8 mouse cellular contexts compared by ENCODE assay signal in the genomic region with DNA sequence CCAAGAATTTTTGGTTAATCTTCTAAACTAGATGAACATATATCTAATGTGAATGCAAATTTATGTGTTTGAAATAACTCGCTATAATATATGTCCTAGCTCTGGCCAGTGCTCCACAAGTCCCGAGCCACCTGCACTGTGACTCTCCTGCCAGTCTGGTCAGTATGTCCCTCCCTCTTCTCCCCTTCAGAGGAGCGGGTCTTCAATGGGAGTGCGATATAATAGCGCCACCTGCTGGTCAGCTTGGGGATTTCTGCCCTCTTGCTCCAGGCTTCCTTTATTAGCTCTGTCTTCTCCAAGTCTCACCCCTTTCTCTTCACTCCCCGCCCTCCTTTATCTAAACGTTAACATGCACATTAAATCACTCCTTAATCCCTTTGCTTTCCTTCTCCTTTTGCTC. TPM values are rescaled to one million over a fixed set of nuclear protein-coding genes. Genes with fewer than 3 reads are reported as not detected.
DNase-seq lines count a peak whose midpoint lies in the region; ATAC-seq and TF ChIP-seq lines count a peak whose summit lies in the region.

No protein-coding gene starts in this region.

- H3K4me1 ChIP-seq in limb, embryonic 14.5 days (ENCODE audit: control insufficient read depth, insufficient read depth, low read length): no peaks in the 10 kb centered on the region

- H3K4me3 ChIP-seq in limb, embryonic 14.5 days (replicated peaks; ENCODE audit: low read length): no peak overlapping the region

- ATAC-seq in limb, embryonic 14.5 days (ENCODE audit: low FRiP score, low read depth): peak; percentile 64; the same call in 1 of the 2 replicates
- ATAC-seq in monocyte, adult 5-6 weeks (replicated peaks; ENCODE audit: insufficient number of reproducible peaks, low FRiP score, low TSS enrichment, poor library complexity, severe bottlenecking): peak; percentile 82

- WGBS in limb, embryonic 14.5 days: 5% methylated on average over 7 of the region's 7 CpGs

- no peak overlapping the region for H3K27ac ChIP-seq in limb, embryonic 14.5 days (replicated peaks; ENCODE audit: low read depth, low read length)

- peak; percentile 37 for DNase-seq in 3134 (ENCODE audit: extremely low read depth, insufficient read length, low spot score)
- DNase-seq in adrenal gland, adult 8-10 months: peak; percentile 71
- DNase-seq in embryo, embryonic 11.5 days (ENCODE audit: low read depth, low spot score): peak; percentile 64
- peak; percentile 76 to 90 for DNase-seq in heart, adult 18-20 months
- peak; percentile 88 for DNase-seq in kidney, adult 9 months
- peak; percentile 86 for DNase-seq in limb, embryonic 14.5 days (ENCODE audit: low spot score)
- DNase-seq in spleen, postnatal 36 days (ENCODE audit: low spot score in 2 of 2): peak; percentile 51 to 58

- no peaks in the 10 kb centered on the region for H3K36me3 ChIP-seq in limb, embryonic 14.5 days (ENCODE audit: control insufficient read depth, insufficient read depth, low read length)

- no peak overlapping the region for H3K9ac ChIP-seq in limb, embryonic 14.5 days (ENCODE audit: low read depth, low read length, severe bottlenecking)

- H3K27me3 ChIP-seq in limb, embryonic 14.5 days (ENCODE audit: control insufficient read depth, insufficient read depth, low read length): no peaks in the 10 kb centered on the region

- no peak for TF ChIP-seq POLR2A in limb, embryonic 14.5 days (IDR thresholded peaks at IDR 0.05; ENCODE audit: borderline replicate concordance, extremely low read depth, insufficient read depth, insufficient read length)

- no peak overlapping the region for H3K4me2 ChIP-seq in limb, embryonic 14.5 days (replicated peaks; ENCODE audit: low read depth, low read length, severe bottlenecking)

- H3K9me3 ChIP-seq in limb, embryonic 14.5 days (ENCODE audit: control insufficient read depth, low read length): no peaks in the 10 kb centered on the region

RNA-seq across cellular contexts. Expression of gene Rdx, which starts 51.6 kb away (rescaled TPM):
- 100 to 1,000 TPM; 112 to 126 (median 123) TPM for total RNA-seq in adrenal gland, adult 8-10 months (2022)
- total RNA-seq in heart, adult 18-20 months (2021): 10 to 100 TPM; 88.4 to 91.8 TPM
- polyA plus RNA-seq in limb, embryonic 14.5 days (2012; rRNA removed): 72.5 and 73.9 TPM in 2 replicates
- polyA plus RNA-seq in limb, embryonic 14.5 days (2014; fragmentation: Nextera tagmentation; extraction: Ambion mirVana): 146 and 160 TPM in 2 replicates
- total RNA-seq in monocyte, adult 5-6 weeks (2017): 99.0 to 134 TPM (median 123 TPM) in 3 replicates

Comparison
In these comparisons a context has a peak if more than half of its experiments do, and no peak if none do; other contexts are left out.
1. DNase-seq: peak in every context shown above with its lines; median percentile 88 in kidney, adult 9 months; 86 in limb, embryonic 14.5 days; 83 in heart, adult 18-20 months; 71 in adrenal gland, adult 8-10 months; 64 in embryo, embryonic 11.5 days; 54 in spleen, postnatal 36 days; 37 in 3134.